Mouse (Mus musculus) kidney, adult 2 months (tissue): Measurements from ENCODE around the gene Uhrf2. TPM values are rescaled to one million over a fixed set of nuclear protein-coding genes. Genes with fewer than 3 reads are reported as not detected.

ENCODE experiments used
- DNase-seq: peaks from one replicate; pipeline ENCODE4 v3.0.0; 2021
- H3K27ac ChIP-seq: fragments of 200-500 bp; 2 replicates; pipeline ENCODE4 v1.5.1; 2012; ENCODE audit warnings: low read depth, low read length, control low read depth, inconsistent platforms; ENCODE audit not compliant: insufficient read depth
- H3K27me3 ChIP-seq: fragments of 200-500 bp; replicated peaks from 2 replicates; pipeline ENCODE4 v1.6.1; 2012; ENCODE audit warnings: mild to moderate bottlenecking, moderate library complexity, low read length, inconsistent platforms; ENCODE audit not compliant: control insufficient read depth, insufficient read depth
- H3K36me3 ChIP-seq: fragments of 200-500 bp; 2 replicates; pipeline ENCODE4 v1.6.1; 2012; ENCODE audit warnings: mild to moderate bottlenecking, moderate library complexity, low read length, inconsistent platforms; ENCODE audit not compliant: control insufficient read depth, insufficient read depth
- H3K4me1 ChIP-seq: fragments of 200-500 bp; 2 replicates; pipeline ENCODE4 v1.6.1; 2011; ENCODE audit warnings: low read length; ENCODE audit not compliant: control insufficient read depth, insufficient read depth
- H3K4me3 ChIP-seq: fragments of 200-500 bp; 2 replicates; pipeline ENCODE4 v1.5.1; 2011; ENCODE audit warnings: mild to moderate bottlenecking, low read depth, low read length, control low read depth; ENCODE audit not compliant: insufficient read depth
- CTCF ChIP-seq: fragments of 200-500 bp; conservative IDR thresholded peaks from 2 replicates; pipeline ENCODE4 v1.5.1; 2011; ENCODE audit warnings: low read depth, mild to moderate bottlenecking, control low read depth, low read length, moderate library complexity, mixed read lengths; ENCODE audit not compliant: insufficient read depth, insufficient read length
- POLR2A ChIP-seq: fragments of 200-500 bp; IDR thresholded peaks from one replicate; pipeline ENCODE4 v1.6.1; 2011; ENCODE audit warnings: low read depth, low read length, control low read depth
- WGBS: fragments of 180-500 bp; shearing (Covaris S2); methylation state at CpG from one replicate; pipeline ENCODE4 v1.1.7; 2018; 5-methylcytosine and 5-hydroxymethylcytosine counted together
- polyA plus RNA-seq: library from polyadenylated mRNA; depleted of rRNA; stranded (reverse); fragments of >200 nt; gene quantifications from 2 replicates; pipeline ENCODE4 v1.2.3, GENCODE M21; 2012; rRNA removed

Uhrf2 gene
- polyA plus RNA-seq: 25.4 and 26.5 TPM in 2 replicates

- no peaks in the 10 kb centered on the region for H3K36me3 ChIP-seq
- TF ChIP-seq CTCF: no peak
- peak; percentile 64 for TF ChIP-seq POLR2A
- no peaks in the 10 kb centered on the region for H3K27me3 ChIP-seq
- peak within 1 kb of the TSS; percentile 82 for H3K27ac ChIP-seq
- H3K4me1 ChIP-seq: peaks cover 12% of the 10 kb centered on the region
- 4% methylated on average over 74 of the region's 74 CpGs for WGBS
- peak within 1 kb of the TSS; percentile 80 for H3K4me3 ChIP-seq
- DNase-seq: peak; percentile 97
Measured at GRCm38 (mm10) chr19:30029894-30030635, at the start of gene Uhrf2. Gene Uhrf2, plus strand, starts transcription at chr19:30030513.

- H3K27ac ChIP-seq: no peak overlapping the region
- H3K4me1 ChIP-seq: peaks cover 6% of the 10 kb centered on the region; the same call in 1 of the 2 replicates
- TF ChIP-seq CTCF: no peak
- TF ChIP-seq POLR2A: no peak
- H3K4me3 ChIP-seq: no peak overlapping the region
- no peaks in the 10 kb centered on the region for H3K36me3 ChIP-seq
- peak; percentile 96 for DNase-seq
- no peaks in the 10 kb centered on the region for H3K27me3 ChIP-seq
- 38% methylated on average over 16 of the region's 16 CpGs for WGBS
Measured at GRCm38 (mm10) chr19:29984208-29985005, 45.9 kb upstream of the Uhrf2 start.

DNA sequence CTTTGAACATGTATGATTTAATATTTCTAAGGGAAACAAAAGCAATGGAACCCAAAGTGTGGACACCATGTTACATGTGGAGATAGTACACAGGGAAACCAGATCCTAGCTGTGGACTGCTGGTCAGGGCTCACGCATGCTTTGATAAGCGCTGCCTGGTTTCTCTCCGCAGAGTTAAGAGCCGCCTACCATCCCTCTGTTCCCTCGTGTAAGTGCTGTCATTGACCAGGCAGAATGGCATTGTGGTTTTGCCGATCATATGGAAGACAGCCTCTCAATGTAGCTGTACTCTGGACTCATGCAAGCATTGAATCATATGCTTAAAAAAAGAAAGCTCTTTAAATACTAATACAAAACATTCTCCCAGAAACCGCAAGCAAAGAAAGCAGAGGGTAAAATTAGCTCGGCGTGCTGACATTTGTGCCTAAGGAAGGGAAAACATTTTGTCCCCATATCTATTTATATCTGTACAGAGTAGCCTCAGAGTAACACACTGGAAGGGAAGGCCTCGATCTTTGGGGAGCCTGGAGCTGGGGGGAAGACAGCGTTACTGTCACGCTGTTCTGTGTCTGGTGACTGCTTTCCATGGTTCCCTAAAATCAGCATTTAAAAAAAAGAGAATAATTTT lies 43.7 kb upstream of the Uhrf2 start:
- Histone ChIP-seq H3K4me1 (peaks cover 6% of the 10 kb centered on the region; the same call in 1 of the 2 replicates), H3K27ac (no peak overlapping the region), H3K36me3 (no peaks in the 10 kb centered on the region), H3K27me3 (no peaks in the 10 kb centered on the region), H3K4me3 (no peak overlapping the region)
- TF ChIP-seq POLR2A (no peak), CTCF (no peak)
- 84% methylated on average over 12 of the region's 12 CpGs for WGBS
- no peak for DNase-seq

GRCm38 (mm10) chr19:30000406-30001365 lies 29.6 kb upstream of the Uhrf2 start:
- Histone ChIP-seq H3K27ac (no peak overlapping the region), H3K36me3 (no peaks in the 10 kb centered on the region), H3K4me3 (no peak overlapping the region), H3K4me1 (no peaks in the 10 kb centered on the region), H3K27me3 (no peaks in the 10 kb centered on the region)
- 68% methylated on average over 12 of the region's 12 CpGs for WGBS
- DNase-seq: no peak
- no peak for TF ChIP-seq CTCF
- no peak for TF ChIP-seq POLR2A

GRCm38 (mm10) chr19:30001550-30001949 lies 28.8 kb upstream of the Uhrf2 start:
- Histone ChIP-seq H3K36me3 (no peaks in the 10 kb centered on the region), H3K4me1 (no peaks in the 10 kb centered on the region), H3K4me3 (no peak overlapping the region), H3K27ac (no peak overlapping the region), H3K27me3 (no peaks in the 10 kb centered on the region)
- WGBS: 88% methylated on average over 6 of the region's 6 CpGs
- DNase-seq: no peak
- TF ChIP-seq POLR2A (no peak), CTCF (no peak)

DNA sequence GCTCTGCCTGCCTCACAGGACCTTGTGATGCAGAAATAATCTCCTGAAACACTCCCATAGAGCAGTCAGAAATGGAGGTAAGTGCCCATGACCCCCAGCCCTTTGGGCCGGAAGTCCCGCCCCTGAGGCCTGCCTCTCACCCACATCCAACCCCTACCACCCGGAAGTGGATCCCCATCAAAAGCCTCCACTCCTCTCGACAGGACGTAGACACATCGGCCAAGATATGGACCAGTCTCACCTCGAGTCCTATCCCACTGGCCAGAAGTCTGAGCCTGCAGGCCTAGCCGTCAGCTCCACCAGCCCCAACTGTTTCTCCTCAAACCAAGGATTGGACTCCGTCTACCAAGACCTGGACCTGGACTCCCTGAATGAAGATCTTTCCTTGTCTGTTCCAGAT lies 26.7 kb upstream of the Uhrf2 start, which contains the start of gene Trpd52l3:
TSS of gene Trpd52l3 (plus strand) at position 170 of the 400 bp plus-strand sequence.
- no peaks in the 10 kb centered on the region for H3K4me1 ChIP-seq
- DNase-seq: no peak
- H3K4me3 ChIP-seq: no peak within 1 kb of the TSS
- H3K27ac ChIP-seq: no peak within 1 kb of the TSS
- H3K36me3 ChIP-seq: no peaks in the 10 kb centered on the region
- TF ChIP-seq CTCF: no peak
- TF ChIP-seq POLR2A: no peak
- 94% methylated on average over 9 of the region's 9 CpGs for WGBS
- no peaks in the 10 kb centered on the region for H3K27me3 ChIP-seq
